Mouse (Mus musculus) embryo, embryonic 11 days (tissue): ENCODE results near the gene Cd300a.
A peak's percentile ranks its signal among the peaks of the same experiment; 100 is the strongest.

Source experiments
- DNase-seq: peaks from one replicate; pipeline ENCODE4 v3.0.0-alpha.2; 2015

Cd300a gene

GRCm38 (mm10) chr11:114889991-114890518 lies at the start of gene Cd300a:
TSS of gene Cd300a (plus strand) at chr11:114890041.
- DNase-seq = no peak

- DNase-seq = peak; percentile 68
Observed at GRCm38 (mm10) chr11:114843818-114844463, 45.9 kb upstream of the Cd300a start.

GRCm38 (mm10) chr11:114844464-114845220 lies 45.2 kb upstream of the Cd300a start:
- DNase-seq = no peak

- no peak for DNase-seq
Observed at GRCm38 (mm10) chr11:114846336-114846735, 43.5 kb upstream of the Cd300a start.

- DNase-seq = no peak
Observed at GRCm38 (mm10) chr11:114847008-114847407, 42.8 kb upstream of the Cd300a start.

GRCm38 (mm10) chr11:114849572-114849971 lies 40.3 kb upstream of the Cd300a start:
- no peak for DNase-seq

- peak; percentile 39 for DNase-seq
Observed at GRCm38 (mm10) chr11:114850066-114850451, 39.8 kb upstream of the Cd300a start.

- DNase-seq = peak; percentile 69
Observed at GRCm38 (mm10) chr11:114850452-114851268, 39.2 kb upstream of the Cd300a start, which contains the start of gene Gprc5c. TSS of gene Gprc5c (plus strand) at chr11:114851152.

- no peak for DNase-seq
Observed at GRCm38 (mm10) chr11:114851269-114851607, 38.6 kb upstream of the Cd300a start.

- peak; percentile 84 for DNase-seq
Observed at GRCm38 (mm10) chr11:114851608-114852310, 38.1 kb upstream of the Cd300a start.

GRCm38 (mm10) chr11:114852311-114853173 lies 37.3 kb upstream of the Cd300a start:
- DNase-seq = peak; percentile 75

- DNase-seq = no peak
Observed at GRCm38 (mm10) chr11:114853174-114853838, 36.5 kb upstream of the Cd300a start.

GRCm38 (mm10) chr11:114854581-114854980 lies 35.3 kb upstream of the Cd300a start:
- DNase-seq = no peak

GRCm38 (mm10) chr11:114856125-114856524 lies 33.7 kb upstream of the Cd300a start:
- no peak for DNase-seq

- no peak for DNase-seq
Observed at GRCm38 (mm10) chr11:114858641-114859040, 31.2 kb upstream of the Cd300a start.

GRCm38 (mm10) chr11:114861057-114861456 lies 28.8 kb upstream of the Cd300a start:
- no peak for DNase-seq

GRCm38 (mm10) chr11:114862687-114863086 lies 27.2 kb upstream of the Cd300a start:
- DNase-seq = no peak

GRCm38 (mm10) chr11:114863918-114864420 lies 25.9 kb upstream of the Cd300a start:
- DNase-seq = no peak

GRCm38 (mm10) chr11:114865999-114866398 lies 23.8 kb upstream of the Cd300a start:
- no peak for DNase-seq

GRCm38 (mm10) chr11:114866486-114867360 lies 23.1 kb upstream of the Cd300a start:
- no peak for DNase-seq
